Mouse (Mus musculus): ENCODE measurements at regions not wholly inside any gene's neighbourhood (a gene's known extent, or its start where the extent isn't known, plus 50 kb on each side); places are given as distances from the start of the nearest gene placed in this dataset.

DNA sequence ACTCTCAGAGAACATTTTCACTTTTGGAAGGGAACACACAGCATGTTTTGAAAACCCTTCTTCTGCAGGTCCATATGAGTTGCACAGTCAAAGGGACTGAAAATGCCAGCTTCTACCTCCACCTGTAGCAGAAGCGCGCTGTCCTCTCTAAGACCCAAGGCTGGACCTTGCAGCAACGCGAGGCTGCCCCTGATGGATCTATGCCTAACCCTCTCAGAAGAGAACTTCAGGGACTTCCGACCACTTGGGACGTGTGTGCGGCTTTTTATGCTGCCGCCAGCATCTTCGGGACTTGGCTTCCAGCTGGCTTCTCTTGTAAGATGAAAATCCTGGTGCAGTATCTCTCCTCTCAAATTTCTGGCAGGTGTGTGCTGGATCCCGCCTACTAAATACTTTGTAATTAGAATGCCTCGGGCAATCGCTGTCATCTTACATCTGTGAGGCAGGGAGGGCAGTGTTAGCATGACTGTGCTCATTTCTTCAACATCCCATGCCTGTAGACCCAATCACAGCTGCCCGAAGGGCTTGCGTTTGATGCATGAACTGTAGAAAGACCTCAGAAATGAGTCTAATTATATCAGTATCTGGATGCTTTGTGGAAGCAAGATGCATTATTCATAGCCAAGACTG, 171.8 kb upstream of the Rnf219 start:
- TF ChIP-seq POLR2A (IDR thresholded peaks at IDR 0.05; ENCODE audit: extremely low read depth, insufficient read depth, low read length) = no peak
- TF ChIP-seq CTCF (IDR thresholded peaks at IDR 0.05; ENCODE audit: low read depth, low read length) = no peak
